Mouse (Mus musculus) ES-E14 (cell line): ENCODE measurements around the gene Pde4d. TPM values are rescaled to one million over a fixed set of nuclear protein-coding genes. Genes with fewer than 3 reads are reported as not detected.

Source experiments
- DNase-seq: peaks from one replicate; pipeline ENCODE4 v3.0.0-alpha.2; 2013; ENCODE audit warnings: low read depth, low spot score
- H3K27ac ChIP-seq: 2 replicates; pipeline ENCODE4 v1.5.1; 2012; ENCODE audit warnings: low read depth, mild to moderate bottlenecking, low read length, moderate library complexity, mixed read lengths; ENCODE audit not compliant: poor library complexity, insufficient read depth, severe bottlenecking
- H3K36me3 ChIP-seq: 2 replicates; pipeline ENCODE4 v1.6.1; 2012; ENCODE audit warnings: mild to moderate bottlenecking, low read length, moderate library complexity, mixed read lengths; ENCODE audit not compliant: control insufficient read depth, poor library complexity, insufficient read depth, severe bottlenecking
- H3K4me1 ChIP-seq, 2 experiments: fragments of 150-350 bp in 1 of 2; sonication (generic) in 1 of 2; 2 replicates each; pipeline ENCODE4 v1.6.1; 2012; ENCODE audit warnings: low read length in 2 of 2, mild to moderate bottlenecking in 1 of 2, mixed read lengths in 1 of 2; ENCODE audit not compliant: control insufficient read depth in 2 of 2, insufficient read depth in 2 of 2, poor library complexity in 1 of 2
- H3K4me3 ChIP-seq, 2 experiments: fragments of 150-350 bp in 1 of 2; sonication (generic) in 1 of 2; 2 replicates each; pipeline ENCODE4 v1.5.1; 2012; ENCODE audit warnings: low read length in 2 of 2, low read depth in 1 of 2, mild to moderate bottlenecking in 1 of 2, mixed read lengths in 1 of 2; ENCODE audit not compliant: insufficient read depth in 1 of 2, poor library complexity in 1 of 2, severe bottlenecking in 1 of 2
- H3K9ac ChIP-seq: 2 replicates; pipeline ENCODE4 v1.6.1; 2012; ENCODE audit warnings: low read depth, mild to moderate bottlenecking, low read length, mixed read lengths; ENCODE audit not compliant: poor library complexity, insufficient read depth, severe bottlenecking
- H3K9me3 ChIP-seq: fragments of 150-350 bp; sonication (generic); 2 replicates; pipeline ENCODE4 v1.6.1; 2012; ENCODE audit warnings: low read depth, mild to moderate bottlenecking, low read length; ENCODE audit not compliant: control insufficient read depth, insufficient read depth
- CHD2 ChIP-seq: IDR thresholded peaks from 2 replicates; pipeline ENCODE4 v1.6.1; 2014; ENCODE audit warnings: mild to moderate bottlenecking, low read depth, low read length, inconsistent platforms
- HCFC1 ChIP-seq: IDR thresholded peaks from 2 replicates; pipeline ENCODE4 v1.6.1; 2012; ENCODE audit warnings: low read length, inconsistent platforms, borderline replicate concordance; ENCODE audit not compliant: insufficient read depth
- MAFK ChIP-seq: IDR thresholded peaks from 2 replicates; pipeline ENCODE4 v1.6.1; 2014; ENCODE audit warnings: mild to moderate bottlenecking, low read depth, low read length, inconsistent platforms; ENCODE audit not compliant: insufficient read depth
- ZC3H11A ChIP-seq: IDR thresholded peaks from 2 replicates; pipeline ENCODE4 v1.6.1; 2012; ENCODE audit warnings: low read depth, mild to moderate bottlenecking, inconsistent platforms, low read length, borderline replicate concordance
- ZNF384 ChIP-seq: IDR thresholded peaks from 2 replicates; pipeline ENCODE4 v1.6.1; 2012; ENCODE audit warnings: low read depth, low read length, inconsistent platforms
- in situ Hi-C, 2 experiments: fragments of 600-800 bp; cut with MboI; formaldehyde crosslinking; loops; one replicate each; pipeline ENCODE4 v1.15.1; 2025; ENCODE audit warnings: low sequenced_read_pairs in 2 of 2, inconsistent platforms in 1 of 2; ENCODE audit not compliant: unreplicated experiment in 2 of 2
- total RNA-seq: library from RNA; depleted of rRNA; stranded (reverse); fragments of 300-350 nt; gene quantifications from 2 replicates; pipeline ENCODE4 v1.2.3, GENCODE M21; 2012

Pde4d gene
- total RNA-seq, 1 experiment: 10.4 TPM

DNA sequence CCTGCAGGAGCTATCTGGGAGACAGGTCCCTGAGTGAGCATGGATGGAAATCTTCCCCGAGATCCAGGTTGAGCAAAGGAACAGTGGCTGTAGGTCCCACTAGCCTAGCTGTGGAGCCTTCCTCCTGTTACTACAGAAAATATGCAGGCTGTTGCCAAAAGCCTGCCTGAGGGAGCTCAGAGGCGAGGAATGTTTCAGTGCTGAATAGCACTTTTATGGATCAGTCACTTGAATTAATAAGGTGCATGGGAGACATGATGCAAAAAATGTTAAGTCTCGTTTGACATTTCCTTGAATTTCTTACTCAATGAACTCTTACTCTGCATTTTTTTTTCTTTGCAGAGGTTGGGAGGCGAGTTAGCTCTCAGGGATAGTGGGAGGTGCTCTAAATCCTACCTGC, 172.9 kb downstream of the Pde4d start:
- DNase-seq: no peak

DNA sequence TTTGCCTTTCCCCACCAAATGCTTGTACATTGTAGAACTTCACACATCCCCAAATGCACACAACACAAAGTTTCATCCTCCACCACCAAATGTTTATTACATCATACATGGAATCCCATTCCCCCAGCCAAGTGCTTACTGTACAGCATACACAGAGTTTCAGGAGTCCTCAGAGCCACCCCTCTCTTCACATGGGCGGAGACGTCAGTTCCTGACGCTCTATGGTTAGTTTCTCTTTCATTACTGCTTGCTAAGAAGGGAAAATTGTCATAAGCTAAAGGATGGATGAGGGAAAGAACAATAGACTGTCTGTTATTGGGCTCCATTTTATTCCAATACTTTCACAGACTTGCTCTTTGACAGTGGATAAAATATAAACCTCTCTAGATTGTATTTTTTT, 174.2 kb downstream of the Pde4d start:
- no peak for DNase-seq
- no peaks in the 10 kb centered on the region for H3K36me3 ChIP-seq
- H3K4me1 ChIP-seq: no peaks in the 10 kb centered on the region
- no peak overlapping the region for H3K27ac ChIP-seq
- TF ChIP-seq CHD2 (no peak), ZNF384 (no peak), HCFC1 (no peak), ZC3H11A (no peak), MAFK (no peak)
- in situ Hi-C loops: no loop called here
- no peaks in the 10 kb centered on the region for H3K9me3 ChIP-seq
- H3K4me3 ChIP-seq: no peak overlapping the region
- H3K9ac ChIP-seq: no peak overlapping the region

More for the DNA sequence above, 172.9 kb downstream of the Pde4d start:
- Histone ChIP-seq H3K9me3 (no peaks in the 10 kb centered on the region), H3K9ac (no peak overlapping the region), H3K27ac (no peak overlapping the region), H3K36me3 (no peaks in the 10 kb centered on the region), H3K4me1 (no peaks in the 10 kb centered on the region), H3K4me3 (no peak overlapping the region)
- in situ Hi-C loops: no loop called here
- no peak for TF ChIP-seq ZC3H11A
- TF ChIP-seq HCFC1: no peak
- TF ChIP-seq CHD2: no peak
- TF ChIP-seq MAFK: no peak
- no peak for TF ChIP-seq ZNF384

- DNase-seq: no peak
- in situ Hi-C loops: no loop called here
- H3K4me3 ChIP-seq: no peak overlapping the region
- no peak overlapping the region for H3K27ac ChIP-seq
- no peaks in the 10 kb centered on the region for H3K36me3 ChIP-seq
- no peaks in the 10 kb centered on the region for H3K4me1 ChIP-seq
- H3K9ac ChIP-seq: no peak overlapping the region
- no peak for TF ChIP-seq ZNF384
- no peak for TF ChIP-seq CHD2
- no peak for TF ChIP-seq HCFC1
- no peak for TF ChIP-seq ZC3H11A
- no peak for TF ChIP-seq MAFK
- H3K9me3 ChIP-seq: no peaks in the 10 kb centered on the region
These were observed 176.4 kb downstream of the Pde4d start for GRCm38 (mm10) chr13:108626166-108626565.

DNA sequence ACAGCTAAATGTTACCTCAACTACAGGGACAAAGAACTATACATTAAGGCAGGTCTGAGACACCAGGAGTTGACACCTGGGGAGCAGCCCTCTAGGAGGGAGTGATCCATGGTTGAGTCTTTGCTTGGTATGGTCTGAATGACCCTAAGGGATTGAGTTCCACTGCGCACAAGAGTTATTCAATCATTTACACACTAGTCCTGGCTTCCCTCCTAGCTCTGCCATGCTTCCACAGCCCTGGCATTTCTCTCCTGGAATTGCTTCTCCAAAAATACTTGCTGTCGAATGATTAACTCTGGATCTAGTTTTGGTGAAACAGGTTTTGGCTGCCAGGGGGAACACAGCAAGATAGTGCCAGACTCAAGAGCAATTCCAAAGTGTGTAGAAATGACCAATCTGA, 178.8 kb downstream of the Pde4d start:
- H3K4me3 ChIP-seq: no peak overlapping the region
- TF ChIP-seq MAFK: no peak
- TF ChIP-seq HCFC1: no peak
- TF ChIP-seq ZNF384: no peak
- TF ChIP-seq ZC3H11A: no peak
- no peak for TF ChIP-seq CHD2
- H3K27ac ChIP-seq: no peak overlapping the region
- no peak overlapping the region for H3K9ac ChIP-seq
- in situ Hi-C loops: no loop called here
- no peaks in the 10 kb centered on the region for H3K4me1 ChIP-seq
- no peaks in the 10 kb centered on the region for H3K9me3 ChIP-seq
- no peaks in the 10 kb centered on the region for H3K36me3 ChIP-seq
- no peak for DNase-seq

DNA sequence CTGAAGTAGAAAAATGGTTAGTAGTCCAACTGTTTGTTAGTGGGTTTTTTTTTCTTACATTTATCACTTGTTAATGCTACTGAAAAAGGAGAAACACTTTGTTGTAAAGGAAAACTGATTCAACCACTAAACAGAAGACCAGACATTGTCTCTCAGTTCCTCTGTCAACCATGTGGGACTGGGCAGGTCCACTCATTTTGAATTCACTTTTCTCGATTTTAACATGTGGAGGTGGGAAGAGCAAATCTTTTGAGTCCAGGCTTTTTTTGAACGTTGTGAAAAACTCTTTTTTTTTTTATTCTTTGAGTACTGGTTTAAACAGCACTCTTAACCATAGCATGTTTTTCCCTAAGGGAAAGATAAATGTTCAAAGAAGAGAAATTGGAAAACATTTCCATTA, 180.8 kb downstream of the Pde4d start:
- no peaks in the 10 kb centered on the region for H3K36me3 ChIP-seq
- in situ Hi-C loops: no loop called here
- no peaks in the 10 kb centered on the region for H3K4me1 ChIP-seq
- no peak for DNase-seq
- no peak overlapping the region for H3K9ac ChIP-seq
- H3K4me3 ChIP-seq: no peak overlapping the region
- no peak for TF ChIP-seq CHD2
- TF ChIP-seq ZNF384: no peak
- TF ChIP-seq HCFC1: no peak
- TF ChIP-seq MAFK: no peak
- H3K27ac ChIP-seq: no peak overlapping the region
- H3K9me3 ChIP-seq: no peaks in the 10 kb centered on the region
